Mouse (Mus musculus) liver, postnatal 0 days (tissue): ENCODE measurements around the gene Cdk17. TPM values are rescaled to one million over a fixed set of nuclear protein-coding genes. Genes with fewer than 3 reads are reported as not detected.
A peak's percentile ranks its signal among the peaks of the same experiment; 100 is the strongest.

Experiments
- ATAC-seq: fragments of 200-750 bp; cut with Nextera tagmentation; 2 replicates; pipeline ENCODE4 v1.8.0; 2017; ENCODE audit warnings: mild to moderate bottlenecking, moderate library complexity
- DNase-seq: peaks from one replicate; pipeline ENCODE4 v3.0.0-alpha.2; 2016
- H3K27ac ChIP-seq: fragments of 300-500 bp; sonication (generic); 2 replicates; pipeline ENCODE4 v1.5.1; 2014; ENCODE audit warnings: antibody characterized with exemption, moderate library complexity, mild to moderate bottlenecking, low read depth
- H3K27me3 ChIP-seq: fragments of 300-500 bp; sonication (generic); 2 replicates; pipeline ENCODE4 v1.6.1; 2014; ENCODE audit warnings: low read length, control low read depth, mixed read lengths; ENCODE audit not compliant: insufficient read depth
- H3K36me3 ChIP-seq: fragments of 300-500 bp; sonication (generic); replicated peaks from 2 replicates; pipeline ENCODE4 v1.6.1; 2014; ENCODE audit warnings: mild to moderate bottlenecking, control low read depth, low read length, moderate library complexity, mixed read lengths; ENCODE audit not compliant: insufficient read depth
- H3K4me1 ChIP-seq: fragments of 300-500 bp; sonication (generic); 2 replicates; pipeline ENCODE4 v1.6.1; 2014; ENCODE audit warnings: antibody characterized with exemption, mild to moderate bottlenecking, control low read depth; ENCODE audit not compliant: insufficient read depth
- H3K4me2 ChIP-seq: fragments of 300-500 bp; sonication (generic); 2 replicates; pipeline ENCODE4 v1.6.1; 2014; ENCODE audit warnings: low read depth, mild to moderate bottlenecking, low read length, moderate library complexity, mixed read lengths
- H3K4me3 ChIP-seq: fragments of 300-500 bp; sonication (generic); 2 replicates; pipeline ENCODE4 v1.5.1; 2014; ENCODE audit warnings: low read depth, low read length
- H3K9ac ChIP-seq: fragments of 300-500 bp; sonication (generic); replicated peaks from 2 replicates; pipeline ENCODE4 v1.6.1; 2014; ENCODE audit warnings: mild to moderate bottlenecking, moderate library complexity
- H3K9me3 ChIP-seq: fragments of 300-500 bp; sonication (generic); 2 replicates; pipeline ENCODE4 v1.6.1; 2016; ENCODE audit warnings: mild to moderate bottlenecking, control low read depth, low read length, mixed read lengths
- CTCF ChIP-seq: sonication (generic); IDR thresholded peaks from 2 replicates; pipeline ENCODE4 v1.5.1; 2016; ENCODE audit warnings: antibody characterized with exemption, low read depth
- EP300 ChIP-seq: IDR thresholded peaks from 2 replicates; pipeline ENCODE4 v1.6.1; 2016; ENCODE audit warnings: antibody characterized with exemption, low read depth, mild to moderate bottlenecking
- WGBS: fragments of 180-500 bp; shearing (Covaris S2); extraction: QIAGEN DNeasy Blood & Tissue Kit; methylation state at CpG from one replicate; pipeline ENCODE4 v1.1.7; 2014; ENCODE audit not compliant: insufficient replicate concordance; 5-methylcytosine and 5-hydroxymethylcytosine counted together
- polyA plus RNA-seq: library from polyadenylated mRNA; unstranded; fragments of >200 nt; fragmentation: Nextera tagmentation; extraction: Ambion mirVana; gene quantifications from 2 replicates; pipeline ENCODE4 v1.2.1, GENCODE M21; 2015

Gene Cdk17
- polyA plus RNA-seq, 1 experiment from 2014 or later, result 7.4 TPM

- 76% methylated on average over 8 of the region's 8 CpGs for WGBS
- no peaks in the 10 kb centered on the region for H3K36me3 ChIP-seq
- no peak for DNase-seq
- H3K4me2 ChIP-seq, result no peak overlapping the region
- no peaks in the 10 kb centered on the region for H3K27me3 ChIP-seq
- no peak for ATAC-seq
- no peak for TF ChIP-seq CTCF
- TF ChIP-seq EP300, result no peak
- no peaks in the 10 kb centered on the region for H3K4me1 ChIP-seq
- H3K4me3 ChIP-seq, result no peak overlapping the region
- H3K27ac ChIP-seq, result no peak overlapping the region
- no peak overlapping the region for H3K9ac ChIP-seq
- no peaks in the 10 kb centered on the region for H3K9me3 ChIP-seq
These were observed 127.0 kb downstream of the Cdk17 start for GRCm38 (mm10) chr10:93287551-93288145.

DNA sequence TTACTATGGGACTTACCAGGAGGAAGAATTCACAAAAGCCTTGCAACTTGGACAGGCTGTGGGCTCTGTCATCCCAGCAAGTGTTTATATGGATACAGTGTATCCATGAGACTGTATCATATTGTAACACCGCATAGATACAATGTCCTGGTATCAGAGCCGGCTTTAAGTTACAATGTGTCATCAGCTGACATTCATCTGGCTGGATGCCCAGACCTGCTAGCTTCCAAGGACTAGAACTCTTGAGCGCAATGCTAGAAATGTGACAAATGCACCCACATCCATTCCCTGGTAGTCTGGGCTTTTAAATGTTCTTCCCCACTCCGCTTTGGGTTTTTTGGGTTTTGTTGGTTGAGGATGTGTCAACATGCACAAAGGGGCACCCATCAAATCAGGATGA, 127.7 kb downstream of the Cdk17 start:
- Histone ChIP-seq H3K9ac (no peak overlapping the region), H3K4me3 (no peak overlapping the region), H3K9me3 (no peaks in the 10 kb centered on the region), H3K27ac (no peak overlapping the region), H3K27me3 (no peaks in the 10 kb centered on the region), H3K4me1 (no peaks in the 10 kb centered on the region), H3K4me2 (no peak overlapping the region), H3K36me3 (no peaks in the 10 kb centered on the region)
- 49% methylated on average over 4 of the region's 4 CpGs for WGBS
- peak; percentile 36 for DNase-seq
- TF ChIP-seq CTCF, result no peak
- TF ChIP-seq EP300, result no peak
- ATAC-seq, result no peak; the same call in 1 of the 2 replicates

DNA sequence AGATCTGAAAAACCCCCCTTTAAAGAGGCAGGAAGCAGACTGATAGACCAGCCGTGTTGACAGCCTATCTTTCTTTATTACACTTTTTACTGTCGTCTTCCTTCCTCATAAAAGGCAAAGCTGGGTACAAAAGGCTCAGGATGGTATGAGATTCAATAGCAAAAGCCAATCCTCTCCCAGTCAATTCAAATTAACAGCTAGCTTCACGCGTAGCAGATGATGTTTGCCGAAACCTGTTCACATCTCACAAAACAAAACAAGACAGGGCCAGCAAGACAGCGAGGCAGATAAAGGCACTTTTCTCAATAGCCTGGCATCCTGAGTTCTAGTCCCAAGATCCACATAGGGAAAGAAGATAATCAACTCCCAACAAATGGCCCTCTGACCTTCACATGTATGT, 128.7 kb downstream of the Cdk17 start:
- H3K9me3 ChIP-seq, result no peaks in the 10 kb centered on the region
- H3K4me3 ChIP-seq, result no peak overlapping the region
- ATAC-seq, result no peak
- no peak overlapping the region for H3K4me2 ChIP-seq
- no peak for DNase-seq
- no peaks in the 10 kb centered on the region for H3K27me3 ChIP-seq
- H3K4me1 ChIP-seq, result no peaks in the 10 kb centered on the region
- TF ChIP-seq EP300, result no peak
- 75% methylated on average over 6 of the region's 6 CpGs for WGBS
- no peaks in the 10 kb centered on the region for H3K36me3 ChIP-seq
- H3K9ac ChIP-seq, result no peak overlapping the region
- no peak overlapping the region for H3K27ac ChIP-seq

- H3K4me2 ChIP-seq, result no peak overlapping the region
- no peak overlapping the region for H3K4me3 ChIP-seq
- no peaks in the 10 kb centered on the region for H3K9me3 ChIP-seq
- TF ChIP-seq CTCF (peak; percentile 81), EP300 (no peak)
- H3K9ac ChIP-seq, result no peak overlapping the region
- peak; percentile 72 for ATAC-seq
- no peaks in the 10 kb centered on the region for H3K27me3 ChIP-seq
- H3K4me1 ChIP-seq, result no peaks in the 10 kb centered on the region
- peak; percentile 71 for DNase-seq
- no peak overlapping the region for H3K27ac ChIP-seq
- 56% methylated on average over 7 of the region's 7 CpGs for WGBS
- no peaks in the 10 kb centered on the region for H3K36me3 ChIP-seq
These were observed 130.7 kb downstream of the Cdk17 start for GRCm38 (mm10) chr10:93291352-93291751.

DNA sequence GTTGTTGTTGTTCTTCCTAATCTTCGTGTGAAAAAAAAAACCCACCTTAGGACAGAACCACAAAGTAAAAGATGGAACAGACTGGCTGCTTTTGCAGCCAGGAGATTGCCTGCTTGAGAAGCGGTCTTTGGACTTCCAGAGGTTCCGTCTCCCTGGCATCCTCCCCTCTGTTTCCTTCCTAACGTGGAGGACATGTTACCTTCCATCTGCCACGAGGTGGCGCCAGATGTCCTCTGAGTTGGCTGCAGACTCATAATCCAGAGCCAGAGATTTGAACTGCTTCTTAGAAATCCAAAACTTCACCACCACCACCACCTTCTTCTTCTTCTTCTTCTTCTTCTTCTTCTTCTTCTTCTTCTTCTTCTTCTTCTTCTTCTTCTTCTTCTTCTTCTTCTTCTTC, 131.2 kb downstream of the Cdk17 start:
- 15% methylated on average over 6 of the region's 6 CpGs for WGBS
- H3K27me3 ChIP-seq, result no peaks in the 10 kb centered on the region
- no peak overlapping the region for H3K27ac ChIP-seq
- no peaks in the 10 kb centered on the region for H3K36me3 ChIP-seq
- no peak overlapping the region for H3K9ac ChIP-seq
- no peak overlapping the region for H3K4me2 ChIP-seq
- no peak for TF ChIP-seq EP300
- peak; percentile 86 for TF ChIP-seq CTCF
- no peaks in the 10 kb centered on the region for H3K9me3 ChIP-seq
- peak; percentile 82 for DNase-seq
- ATAC-seq, result peak; percentile 64; the same call in 1 of the 2 replicates
- H3K4me3 ChIP-seq, result no peak overlapping the region
- no peaks in the 10 kb centered on the region for H3K4me1 ChIP-seq

DNA sequence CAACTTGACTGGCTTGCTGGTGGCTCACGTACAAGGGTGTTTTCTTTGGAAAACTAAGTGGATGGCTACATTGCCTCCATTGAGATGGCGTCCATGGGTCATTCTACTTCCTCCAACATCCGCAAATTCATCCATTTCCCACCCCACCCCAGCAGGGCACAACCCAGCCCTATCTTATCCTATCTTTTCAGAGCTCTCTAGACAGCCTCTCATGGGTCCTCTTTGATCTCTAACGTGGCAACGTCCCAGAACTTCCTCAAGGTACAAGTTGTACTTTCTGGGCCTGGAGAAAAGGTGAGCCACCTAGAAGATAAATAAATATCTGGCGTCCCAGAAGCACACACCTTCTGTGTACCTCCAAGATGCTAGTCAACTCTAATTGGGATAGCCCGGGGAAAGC, 132.9 kb downstream of the Cdk17 start:
- TF ChIP-seq CTCF, result no peak
- TF ChIP-seq EP300, result no peak
- Histone ChIP-seq H3K36me3 (no peaks in the 10 kb centered on the region), H3K4me3 (no peak overlapping the region), H3K4me2 (no peak overlapping the region), H3K9ac (no peak overlapping the region), H3K4me1 (no peaks in the 10 kb centered on the region), H3K9me3 (no peaks in the 10 kb centered on the region), H3K27me3 (no peaks in the 10 kb centered on the region), H3K27ac (no peak overlapping the region)
- DNase-seq, result no peak
- 40% methylated on average over 7 of the region's 7 CpGs for WGBS
- ATAC-seq, result no peak

DNA sequence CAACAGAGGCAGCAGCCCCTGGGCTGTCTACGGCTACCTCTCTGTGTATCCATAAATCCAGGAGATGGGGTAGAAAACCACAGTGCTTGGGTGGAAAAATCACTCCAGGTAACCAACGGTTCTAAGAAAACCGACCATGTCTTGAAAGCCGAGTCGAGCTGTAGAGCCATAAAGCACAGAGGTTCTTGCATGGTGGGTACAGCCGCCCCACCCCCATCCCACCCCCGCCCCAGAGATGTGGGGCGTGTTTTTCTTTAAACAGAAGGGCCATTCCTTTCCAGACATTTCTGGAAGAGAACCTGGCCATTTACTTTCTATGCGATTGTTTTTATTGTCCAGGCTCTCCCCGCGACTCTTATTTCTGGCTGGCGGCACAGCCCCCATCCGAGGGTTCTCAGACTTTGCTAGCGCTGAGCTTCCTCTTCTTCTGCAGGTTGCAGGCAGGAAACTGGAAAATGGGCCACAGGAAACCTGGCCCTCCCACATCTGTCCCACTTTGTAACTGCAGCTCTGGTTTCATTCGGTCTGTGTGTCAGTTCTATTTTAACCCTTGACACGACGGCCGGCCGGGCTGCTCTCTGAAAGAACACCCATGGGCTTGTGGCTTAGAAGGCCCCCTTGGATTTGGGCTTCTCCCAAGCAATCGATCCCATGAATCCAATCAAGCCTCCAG, 134.0 kb downstream of the Cdk17 start:
- Histone ChIP-seq H3K4me1 (no peaks in the 10 kb centered on the region), H3K36me3 (no peaks in the 10 kb centered on the region), H3K27ac (0 out of 2 replicates have a peak overlapping the region, but pooled peaks have one; percentile 26), H3K9ac (no peak overlapping the region), H3K4me2 (peak overlapping the region; percentile 20), H3K4me3 (no peak overlapping the region), H3K9me3 (no peaks in the 10 kb centered on the region), H3K27me3 (no peaks in the 10 kb centered on the region)
- WGBS, result 28% methylated on average over 20 of the region's 20 CpGs
- ATAC-seq (no peak), DNase-seq (no peak)
- TF ChIP-seq EP300, result no peak
- no peak for TF ChIP-seq CTCF
